Mouse (Mus musculus) midbrain, embryonic 12.5 days (tissue): ENCODE results near the gene Nxn. TPM values are rescaled to one million over a fixed set of nuclear protein-coding genes. Genes with fewer than 3 reads are reported as not detected.
A peak's percentile ranks its signal among the peaks of the same experiment; 100 is the strongest.

Experiments
- ATAC-seq: fragments of 200-750 bp; cut with Nextera tagmentation; 2 replicates; pipeline ENCODE4 v1.8.0; 2017; ENCODE audit warnings: low read depth, moderate TSS enrichment, moderate library complexity; ENCODE audit not compliant: low FRiP score
- H3K27ac ChIP-seq: fragments of 300-500 bp; sonication (generic); replicated peaks from 2 replicates; pipeline ENCODE4 v1.5.1; 2016; ENCODE audit warnings: mild to moderate bottlenecking
- H3K27me3 ChIP-seq: fragments of 300-500 bp; sonication (generic); 2 replicates; pipeline ENCODE4 v1.6.1; 2016; ENCODE audit warnings: mild to moderate bottlenecking
- H3K36me3 ChIP-seq: fragments of 300-500 bp; sonication (generic); 2 replicates; pipeline ENCODE4 v1.6.1; 2016
- H3K4me1 ChIP-seq: fragments of 300-500 bp; sonication (generic); 2 replicates; pipeline ENCODE4 v1.6.1; 2016
- H3K4me2 ChIP-seq: fragments of 300-500 bp; sonication (generic); replicated peaks from 2 replicates; pipeline ENCODE4 v1.6.1; 2016; ENCODE audit warnings: mild to moderate bottlenecking, moderate library complexity
- H3K4me3 ChIP-seq: fragments of 300-500 bp; sonication (generic); 2 replicates; pipeline ENCODE4 v1.5.1; 2016; ENCODE audit warnings: mild to moderate bottlenecking
- H3K9ac ChIP-seq: fragments of 300-500 bp; sonication (generic); replicated peaks from 2 replicates; pipeline ENCODE4 v1.6.1; 2016; ENCODE audit warnings: mild to moderate bottlenecking, moderate library complexity
- H3K9me3 ChIP-seq: fragments of 300-500 bp; sonication (generic); 2 replicates; pipeline ENCODE4 v1.6.1; 2016; ENCODE audit warnings: mild to moderate bottlenecking
- WGBS: fragments of 180-500 bp; shearing (Covaris S2); methylation state at CpG from one replicate; pipeline ENCODE4 v1.1.7; 2016; 5-methylcytosine and 5-hydroxymethylcytosine counted together
- polyA plus RNA-seq: library from polyadenylated mRNA; unstranded; fragments of >200 nt; fragmentation: Nextera tagmentation; extraction: Ambion mirVana; gene quantifications from 2 replicates; pipeline ENCODE4 v1.2.1, GENCODE M21; 2016

Nxn gene
- polyA plus RNA-seq, 1 experiment from 2014 or later, result 56.9 TPM

GRCm38 (mm10) chr11:76379921-76380544 lies 18.9 kb downstream of the Nxn start:
- Histone ChIP-seq H3K4me1 (peaks cover 51% of the 10 kb centered on the region), H3K4me2 (no peak overlapping the region), H3K4me3 (no peak overlapping the region), H3K9ac (no peak overlapping the region), H3K9me3 (no peaks in the 10 kb centered on the region), H3K27ac (no peak overlapping the region), H3K36me3 (no peaks in the 10 kb centered on the region), H3K27me3 (no peaks in the 10 kb centered on the region)
- ATAC-seq, result no peak
- WGBS, result 35% methylated on average over 11 of the region's 11 CpGs

- Histone ChIP-seq H3K4me2 (no peak overlapping the region), H3K27ac (no peak overlapping the region), H3K9me3 (no peaks in the 10 kb centered on the region), H3K4me1 (peaks cover 46% of the 10 kb centered on the region), H3K36me3 (no peaks in the 10 kb centered on the region), H3K9ac (no peak overlapping the region), H3K27me3 (no peaks in the 10 kb centered on the region), H3K4me3 (no peak overlapping the region)
- ATAC-seq, result no peak
- WGBS, result 91% methylated on average over 3 of the region's 3 CpGs
These were observed 22.5 kb downstream of the Nxn start for GRCm38 (mm10) chr11:76376425-76376824.

GRCm38 (mm10) chr11:76374491-76375185 lies 24.3 kb downstream of the Nxn start:
- Histone ChIP-seq H3K36me3 (no peaks in the 10 kb centered on the region), H3K27me3 (no peaks in the 10 kb centered on the region), H3K9ac (no peak overlapping the region), H3K9me3 (no peaks in the 10 kb centered on the region), H3K4me3 (no peak overlapping the region), H3K4me2 (no peak overlapping the region), H3K27ac (peak overlapping the region; percentile 43), H3K4me1 (peaks cover 52% of the 10 kb centered on the region)
- 73% methylated on average over 17 of the region's 17 CpGs for WGBS
- ATAC-seq, result no peak

DNA sequence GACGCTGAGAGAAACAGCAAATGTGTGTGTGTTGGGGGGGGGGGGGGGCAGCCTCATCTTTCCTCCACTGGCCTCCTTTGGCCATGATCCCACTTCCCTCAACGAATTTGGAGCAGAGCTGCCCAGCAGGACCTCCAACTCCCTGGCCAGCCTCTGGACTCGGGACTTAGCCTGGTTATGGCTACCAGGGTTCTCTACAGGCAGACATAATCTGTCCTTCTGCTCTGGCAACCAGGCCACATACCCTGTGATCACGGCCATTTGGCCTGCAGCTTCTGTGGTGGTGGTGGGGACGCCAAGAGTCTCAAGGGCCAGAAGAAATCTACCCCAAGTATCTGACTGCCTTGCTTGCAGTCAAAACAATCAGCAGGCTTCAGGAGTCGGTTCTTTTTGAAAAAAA lies 26.4 kb downstream of the Nxn start:
- no peak for ATAC-seq
- peaks cover 47% of the 10 kb centered on the region for H3K4me1 ChIP-seq

GRCm38 (mm10) chr11:76372120-76372519 lies 26.8 kb downstream of the Nxn start:
- H3K4me3 ChIP-seq, result no peak overlapping the region
- no peak overlapping the region for H3K27ac ChIP-seq
- no peaks in the 10 kb centered on the region for H3K9me3 ChIP-seq
- no peak overlapping the region for H3K9ac ChIP-seq
- no peaks in the 10 kb centered on the region for H3K36me3 ChIP-seq
- WGBS, result 85% methylated on average over 2 of the region's 2 CpGs
- H3K27me3 ChIP-seq, result no peaks in the 10 kb centered on the region
- H3K4me2 ChIP-seq, result no peak overlapping the region
- ATAC-seq, result no peak
- H3K4me1 ChIP-seq, result peaks cover 43% of the 10 kb centered on the region

More for the DNA sequence above, 26.4 kb downstream of the Nxn start:
- no peak overlapping the region for H3K9ac ChIP-seq
- H3K9me3 ChIP-seq, result no peaks in the 10 kb centered on the region
- H3K4me2 ChIP-seq, result no peak overlapping the region
- WGBS, result 55% methylated on average over 6 of the region's 6 CpGs
- no peaks in the 10 kb centered on the region for H3K27me3 ChIP-seq
- H3K36me3 ChIP-seq, result no peaks in the 10 kb centered on the region
- H3K4me3 ChIP-seq, result no peak overlapping the region
- H3K27ac ChIP-seq, result no peak overlapping the region

DNA sequence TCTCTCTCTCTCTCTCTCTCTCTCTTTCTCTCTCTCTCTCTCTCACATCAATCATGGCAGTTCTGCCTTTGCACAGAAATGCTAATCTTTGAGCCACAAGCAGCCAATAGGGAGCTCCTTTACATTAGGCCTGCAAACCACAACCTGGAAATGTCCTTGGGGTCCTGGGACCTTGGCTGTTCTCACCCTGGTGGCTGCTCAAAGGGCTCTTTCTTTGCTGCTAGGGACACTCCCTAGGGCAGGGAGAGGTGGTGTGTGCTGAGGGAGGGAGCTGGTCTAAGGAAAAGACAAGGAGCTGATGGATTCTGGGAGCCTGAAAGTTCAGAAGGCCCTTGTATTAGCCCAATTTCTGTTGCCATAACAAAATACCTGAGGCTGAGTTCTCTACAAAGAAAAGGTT lies 28.4 kb downstream of the Nxn start:
- H3K4me1 ChIP-seq, result peaks cover 41% of the 10 kb centered on the region
- no peaks in the 10 kb centered on the region for H3K36me3 ChIP-seq
- H3K27me3 ChIP-seq, result no peaks in the 10 kb centered on the region
- no peak for ATAC-seq
- H3K9me3 ChIP-seq, result no peaks in the 10 kb centered on the region
- H3K4me2 ChIP-seq, result no peak overlapping the region
- no peak overlapping the region for H3K9ac ChIP-seq
- H3K27ac ChIP-seq, result no peak overlapping the region
- no peak overlapping the region for H3K4me3 ChIP-seq

DNA sequence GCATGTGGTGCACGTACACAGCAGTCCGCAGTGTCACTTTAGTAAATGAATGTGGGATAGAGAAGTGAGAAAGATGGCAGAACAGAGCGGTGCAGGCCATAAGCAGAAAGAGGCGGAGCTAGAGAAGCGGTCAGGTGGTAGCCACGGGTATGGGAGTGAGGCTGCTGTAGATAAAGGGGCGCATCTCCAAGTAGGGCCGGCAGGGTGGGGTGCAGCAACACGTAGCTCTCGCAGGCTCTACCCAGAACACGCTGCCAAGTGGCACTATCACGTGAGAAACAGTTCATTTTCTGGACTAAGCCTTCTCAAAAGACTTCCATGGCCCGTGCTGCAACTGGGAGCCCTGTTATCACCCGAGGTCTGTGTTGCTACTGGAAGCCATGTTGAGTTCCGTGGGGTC lies 32.2 kb downstream of the Nxn start:
- Histone ChIP-seq H3K4me2 (no peak overlapping the region), H3K36me3 (no peaks in the 10 kb centered on the region), H3K4me1 (peaks cover 42% of the 10 kb centered on the region), H3K27me3 (no peaks in the 10 kb centered on the region), H3K27ac (no peak overlapping the region), H3K4me3 (no peak overlapping the region), H3K9ac (no peak overlapping the region), H3K9me3 (no peaks in the 10 kb centered on the region)
- 93% methylated on average over 15 of the region's 15 CpGs for WGBS
- no peak for ATAC-seq

DNA sequence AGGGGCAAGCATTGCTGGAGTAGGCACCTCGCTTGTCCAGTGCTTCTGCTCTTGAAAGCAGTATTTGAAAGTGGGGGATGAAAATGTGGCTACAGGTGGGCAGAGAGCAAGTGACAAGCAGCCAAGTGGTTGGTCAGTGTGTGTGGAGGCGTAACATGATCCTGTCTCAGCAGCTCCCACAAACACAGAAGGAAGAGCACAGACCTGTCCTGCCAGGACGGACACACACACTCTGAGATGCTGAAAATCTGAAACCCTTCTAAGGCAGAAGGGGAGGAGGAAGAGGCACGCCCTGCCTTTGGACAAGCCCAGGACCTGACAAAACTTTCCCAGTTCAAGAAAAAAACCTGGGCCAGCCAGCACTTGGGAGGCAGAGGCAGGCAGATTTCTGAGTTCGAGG lies 34.9 kb downstream of the Nxn start:
- no peak for ATAC-seq
- Histone ChIP-seq H3K4me1 (peaks cover 44% of the 10 kb centered on the region), H3K36me3 (no peaks in the 10 kb centered on the region), H3K4me2 (no peak overlapping the region), H3K27me3 (no peaks in the 10 kb centered on the region), H3K27ac (peak overlapping the region; percentile 69), H3K9ac (no peak overlapping the region), H3K4me3 (no peak overlapping the region), H3K9me3 (no peaks in the 10 kb centered on the region)
- WGBS, result 58% methylated on average over 5 of the region's 5 CpGs

- ATAC-seq, result no peak
- H3K27me3 ChIP-seq, result no peaks in the 10 kb centered on the region
- H3K27ac ChIP-seq, result peak overlapping the region; percentile 69
- H3K9me3 ChIP-seq, result no peaks in the 10 kb centered on the region
- no peaks in the 10 kb centered on the region for H3K36me3 ChIP-seq
- no peak overlapping the region for H3K4me2 ChIP-seq
- no peak overlapping the region for H3K4me3 ChIP-seq
- peaks cover 48% of the 10 kb centered on the region for H3K4me1 ChIP-seq
- WGBS, result 12% methylated on average over 9 of the region's 9 CpGs
- H3K9ac ChIP-seq, result no peak overlapping the region
These were observed 35.3 kb downstream of the Nxn start for GRCm38 (mm10) chr11:76363636-76364035.

GRCm38 (mm10) chr11:76363178-76363577 lies 35.8 kb downstream of the Nxn start:
- Histone ChIP-seq H3K4me3 (no peak overlapping the region), H3K9ac (no peak overlapping the region), H3K36me3 (no peaks in the 10 kb centered on the region), H3K4me2 (peak overlapping the region; percentile 23; the same call in 1 of the 2 replicates), H3K27ac (peak overlapping the region; percentile 69), H3K27me3 (no peaks in the 10 kb centered on the region), H3K4me1 (peaks cover 52% of the 10 kb centered on the region), H3K9me3 (no peaks in the 10 kb centered on the region)
- 8% methylated on average over 6 of the region's 6 CpGs for WGBS
- no peak for ATAC-seq

GRCm38 (mm10) chr11:76361422-76361821 lies 37.5 kb downstream of the Nxn start:
- Histone ChIP-seq H3K4me2 (no peak overlapping the region), H3K27me3 (no peaks in the 10 kb centered on the region), H3K4me3 (no peak overlapping the region), H3K4me1 (peaks cover 62% of the 10 kb centered on the region), H3K27ac (no peak overlapping the region), H3K9ac (no peak overlapping the region), H3K36me3 (no peaks in the 10 kb centered on the region), H3K9me3 (no peaks in the 10 kb centered on the region)
- WGBS, result 77% methylated on average over 4 of the region's 4 CpGs
- no peak for ATAC-seq

GRCm38 (mm10) chr11:76360255-76360654 lies 38.7 kb downstream of the Nxn start:
- no peak for ATAC-seq
- no peaks in the 10 kb centered on the region for H3K36me3 ChIP-seq
- no peak overlapping the region for H3K4me3 ChIP-seq
- H3K27ac ChIP-seq, result peak overlapping the region; percentile 49
- no peak overlapping the region for H3K4me2 ChIP-seq
- H3K9ac ChIP-seq, result no peak overlapping the region; the same call in 1 of the 2 replicates
- 53% methylated on average over 6 of the region's 6 CpGs for WGBS
- H3K4me1 ChIP-seq, result peaks cover 64% of the 10 kb centered on the region
- no peaks in the 10 kb centered on the region for H3K27me3 ChIP-seq
- no peaks in the 10 kb centered on the region for H3K9me3 ChIP-seq
